Mouse (Mus musculus): ENCODE results near the gene Ctla4.

Ctla4 gene

GRCm38 (mm10) chr1:60866043-60866442 is 20.8 kb upstream of the Ctla4 start:
- no peak for DNase-seq

GRCm38 (mm10) chr1:60868333-60869277 is 18.2 kb upstream of the Ctla4 start:
- DNase-seq = peak; percentile 15 to 24

- no peak for DNase-seq
Observed at GRCm38 (mm10) chr1:60875267-60875666, 11.5 kb upstream of the Ctla4 start.

DNA sequence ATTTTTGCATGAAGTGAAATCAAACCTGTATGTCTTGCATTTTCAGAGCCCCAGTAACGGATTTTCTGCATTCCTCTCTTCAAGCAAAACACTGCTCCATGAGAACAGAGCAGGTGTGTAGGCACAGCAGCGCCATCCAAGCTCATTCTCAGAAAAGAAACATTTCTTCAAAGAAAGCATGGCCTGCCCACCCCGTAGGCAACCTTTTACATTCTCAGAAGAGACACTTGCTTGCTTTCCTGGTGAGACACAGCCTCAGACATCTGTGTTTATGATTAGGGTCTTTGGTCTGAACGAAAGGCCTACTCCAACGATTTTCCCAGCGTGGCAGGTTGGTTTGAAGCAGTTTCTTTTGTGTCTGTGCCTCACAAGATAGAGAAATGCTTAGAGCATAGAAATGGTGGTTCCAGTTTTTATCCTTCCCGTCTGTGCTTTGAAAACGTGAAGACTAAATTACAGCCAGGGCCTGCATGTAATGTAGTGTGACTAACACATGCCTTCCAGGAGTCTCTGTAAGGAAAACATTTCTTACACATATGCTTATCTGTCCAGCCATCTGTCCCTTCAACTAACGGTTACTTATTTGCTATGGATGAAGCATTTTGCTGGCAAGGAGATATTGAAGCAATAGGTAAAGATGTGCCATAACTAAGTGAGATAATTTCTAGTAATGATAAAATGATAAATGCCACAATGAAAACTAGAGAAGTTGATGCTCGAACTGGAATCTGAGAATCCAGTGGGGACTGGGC is 6.5 kb upstream of the Ctla4 start:
- DNase-seq = no peak

DNA sequence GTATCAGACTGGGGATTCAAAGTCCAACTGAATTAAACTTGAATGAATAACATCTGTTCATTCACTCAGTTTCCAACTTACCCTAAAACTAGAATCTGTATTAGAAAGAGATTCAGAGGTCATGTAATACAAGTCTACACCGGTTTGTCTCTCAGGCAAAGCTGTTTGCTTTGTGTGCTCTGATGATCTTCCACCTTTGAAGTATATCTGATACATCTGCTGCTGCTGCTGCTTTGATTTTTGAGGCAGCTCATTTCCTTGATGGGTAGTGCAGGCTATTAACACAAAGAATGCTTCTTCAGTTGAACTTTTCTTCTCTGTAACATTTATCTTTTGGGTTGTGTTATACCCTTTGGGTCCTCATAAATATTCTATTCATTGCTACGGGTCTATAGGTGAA is 4.0 kb upstream of the Ctla4 start:
- DNase-seq = no peak

DNA sequence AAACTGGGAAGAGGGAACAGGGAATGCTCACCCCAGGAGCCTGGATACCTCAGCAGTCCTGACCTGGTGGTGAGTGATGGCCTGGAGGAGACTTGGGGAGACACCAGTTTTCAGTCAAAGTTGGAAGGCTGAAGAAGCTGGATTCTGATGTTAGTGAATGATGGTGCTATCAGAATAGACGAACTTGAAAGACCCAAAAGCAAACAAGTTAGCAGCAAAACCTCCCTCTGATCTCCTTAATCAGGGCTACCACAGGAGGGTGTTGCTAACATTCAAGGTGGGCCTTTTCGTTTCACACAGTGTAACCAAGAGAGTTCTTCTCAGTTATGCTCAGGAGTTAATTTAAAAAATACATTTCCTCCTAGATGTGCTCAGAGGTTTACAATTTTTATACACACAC is 3.5 kb upstream of the Ctla4 start:
- DNase-seq = no peak

GRCm38 (mm10) chr1:60884611-60885010 is 2.2 kb upstream of the Ctla4 start:
- no peak for DNase-seq

DNA sequence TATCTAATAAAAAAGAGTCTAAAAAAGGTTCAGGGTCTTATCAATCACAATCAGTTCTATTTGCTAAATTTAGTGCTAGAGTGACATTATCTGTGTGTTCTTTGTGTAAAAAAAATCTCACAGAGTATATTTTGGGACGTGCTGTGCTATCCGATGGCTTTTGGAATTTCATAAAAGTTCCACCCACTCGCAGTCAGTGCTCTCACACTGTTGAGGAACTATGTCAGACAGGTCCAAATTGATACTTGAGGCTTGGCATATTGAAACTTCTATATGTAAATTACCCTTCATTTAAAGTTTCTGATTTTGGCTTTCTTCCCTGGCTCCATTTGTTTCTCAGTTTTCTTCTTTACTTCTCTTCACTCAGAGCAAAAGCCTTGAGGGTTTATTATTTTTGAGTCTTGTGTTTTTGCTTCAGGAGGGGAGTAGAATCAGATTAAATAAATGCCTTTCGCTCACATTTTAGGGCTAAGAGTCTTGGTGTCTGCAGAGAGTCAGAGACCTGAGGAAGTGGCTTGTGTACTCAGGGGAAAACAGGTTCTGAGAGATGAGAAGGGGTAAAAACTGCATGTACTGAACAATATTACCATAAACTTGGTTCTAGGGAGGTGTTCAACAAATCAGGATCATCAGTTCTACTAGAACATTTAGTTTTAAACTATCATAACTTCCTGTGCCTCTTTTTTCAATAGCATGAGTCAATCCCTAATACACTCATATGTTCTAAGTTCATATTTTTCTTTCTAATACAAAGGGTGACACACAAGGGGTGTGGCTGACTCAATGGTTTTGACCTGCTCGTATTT is 11.5 kb downstream of the Ctla4 start:
- DNase-seq = no peak

- DNase-seq = no peak
Observed at GRCm38 (mm10) chr1:60898933-60899210, 12.1 kb downstream of the Ctla4 start.

DNA sequence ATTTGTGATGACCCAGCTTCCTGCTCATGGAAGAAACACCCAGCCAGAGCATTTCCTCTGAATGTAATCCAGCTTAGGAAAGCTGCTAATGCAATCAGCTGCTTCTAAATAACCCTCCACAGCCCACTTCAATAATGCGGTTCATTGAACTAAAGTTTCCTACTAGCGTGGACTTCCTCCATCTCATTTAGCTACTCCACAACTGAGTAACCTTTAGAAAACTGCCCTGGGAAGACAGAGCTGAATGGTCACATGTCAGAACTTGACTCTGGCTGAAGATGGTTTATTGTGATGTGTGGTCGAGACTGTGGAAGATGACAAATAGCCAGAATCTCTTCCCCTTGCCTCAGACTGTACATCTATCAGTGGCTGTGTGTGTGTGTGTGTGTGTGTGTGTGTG is 12.4 kb downstream of the Ctla4 start:
- DNase-seq = no peak

DNA sequence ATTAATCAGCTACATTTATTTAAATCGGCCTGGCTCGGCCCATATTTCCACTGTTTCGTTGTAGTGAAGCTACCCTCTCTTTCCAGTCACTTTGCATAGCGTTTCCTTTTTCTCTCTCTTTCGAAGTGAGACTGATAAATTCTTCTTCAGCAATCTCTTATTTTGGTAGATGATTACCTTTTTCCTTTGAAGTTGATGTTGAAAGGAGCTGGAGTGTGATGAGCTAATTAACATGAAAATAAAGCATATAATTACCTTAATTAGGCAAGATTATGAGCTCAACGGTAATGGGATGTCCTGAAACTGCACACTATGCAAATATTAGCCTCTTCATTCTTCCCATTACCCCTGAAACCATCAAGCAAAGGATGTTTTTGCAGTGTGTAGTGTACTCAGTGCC is 15.7 kb downstream of the Ctla4 start:
- DNase-seq = no peak

DNA sequence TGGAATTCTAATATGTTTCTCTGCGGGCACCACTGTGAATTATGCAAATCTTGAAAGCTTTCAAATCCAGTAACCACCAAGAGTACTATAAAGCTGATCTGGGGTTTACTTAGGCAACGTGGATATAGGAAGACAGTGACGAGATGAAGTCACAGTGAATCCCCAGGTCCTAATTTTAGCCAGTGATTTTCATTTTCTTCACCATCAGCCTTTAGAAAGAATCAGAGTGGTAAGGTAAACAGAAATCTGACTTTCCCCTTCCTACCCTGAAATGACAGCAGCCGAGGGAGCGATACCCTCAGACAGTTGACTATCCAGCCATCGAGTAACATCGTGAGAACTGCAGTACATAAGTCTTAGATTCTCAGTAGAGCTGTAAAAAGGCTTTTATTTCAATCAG is 16.3 kb downstream of the Ctla4 start:
- DNase-seq = no peak

DNA sequence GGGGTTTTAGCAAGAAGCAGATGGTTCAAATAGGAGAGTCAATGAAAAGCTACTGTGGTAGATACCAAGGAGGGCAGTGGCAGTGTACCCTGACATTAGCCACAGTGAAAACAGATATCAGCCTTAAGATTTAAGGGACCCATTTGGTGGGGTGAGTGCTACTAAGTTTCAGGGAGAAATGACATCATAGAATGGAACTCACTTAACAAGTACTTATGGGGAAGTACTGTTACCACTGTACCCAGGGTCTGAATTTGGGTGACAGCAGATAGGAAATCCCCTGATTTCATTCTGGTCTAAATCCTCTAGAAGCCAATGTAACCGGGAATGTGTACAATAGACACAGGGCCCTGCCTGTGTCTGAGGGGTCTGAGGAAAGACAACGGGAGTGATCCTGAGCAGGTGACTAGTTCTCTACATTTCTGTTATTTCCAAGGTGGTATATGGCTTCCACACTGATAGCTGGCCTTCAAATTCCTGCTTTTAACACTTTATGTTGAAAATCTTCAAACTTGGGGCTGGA is 17.7 kb downstream of the Ctla4 start:
- DNase-seq = no peak

- no peak for DNase-seq
Observed at GRCm38 (mm10) chr1:60907466-60907865, 20.7 kb downstream of the Ctla4 start.

- DNase-seq = no peak
Observed at GRCm38 (mm10) chr1:60908751-60909161, 22.0 kb downstream of the Ctla4 start.

DNA sequence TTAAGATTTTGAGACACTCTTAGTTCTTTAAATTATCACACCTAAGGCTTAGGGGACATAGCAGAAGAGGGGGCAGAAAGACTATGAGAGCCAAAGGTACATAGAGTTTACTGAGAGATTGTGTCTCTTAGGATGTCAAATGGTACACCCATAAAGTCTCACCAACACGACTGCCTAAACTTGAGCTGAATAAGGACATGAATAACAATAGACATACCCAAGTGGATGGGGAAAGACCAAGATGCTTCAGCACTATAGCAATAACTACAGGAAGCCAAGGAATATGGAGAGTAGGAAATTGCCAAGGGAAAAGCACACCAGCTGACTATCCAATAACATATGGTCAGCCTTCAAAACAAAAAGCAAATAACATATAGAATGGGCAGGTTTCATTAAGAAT is 22.9 kb downstream of the Ctla4 start:
- DNase-seq = no peak

GRCm38 (mm10) chr1:60910796-60911195 is 24.0 kb downstream of the Ctla4 start:
- DNase-seq = no peak

GRCm38 (mm10) chr1:60911631-60912030 is 24.8 kb downstream of the Ctla4 start:
- DNase-seq = no peak

GRCm38 (mm10) chr1:60913305-60913704 is 26.5 kb downstream of the Ctla4 start:
- no peak for DNase-seq

- no peak for DNase-seq
Observed at GRCm38 (mm10) chr1:60916281-60916781, 29.5 kb downstream of the Ctla4 start.

DNA sequence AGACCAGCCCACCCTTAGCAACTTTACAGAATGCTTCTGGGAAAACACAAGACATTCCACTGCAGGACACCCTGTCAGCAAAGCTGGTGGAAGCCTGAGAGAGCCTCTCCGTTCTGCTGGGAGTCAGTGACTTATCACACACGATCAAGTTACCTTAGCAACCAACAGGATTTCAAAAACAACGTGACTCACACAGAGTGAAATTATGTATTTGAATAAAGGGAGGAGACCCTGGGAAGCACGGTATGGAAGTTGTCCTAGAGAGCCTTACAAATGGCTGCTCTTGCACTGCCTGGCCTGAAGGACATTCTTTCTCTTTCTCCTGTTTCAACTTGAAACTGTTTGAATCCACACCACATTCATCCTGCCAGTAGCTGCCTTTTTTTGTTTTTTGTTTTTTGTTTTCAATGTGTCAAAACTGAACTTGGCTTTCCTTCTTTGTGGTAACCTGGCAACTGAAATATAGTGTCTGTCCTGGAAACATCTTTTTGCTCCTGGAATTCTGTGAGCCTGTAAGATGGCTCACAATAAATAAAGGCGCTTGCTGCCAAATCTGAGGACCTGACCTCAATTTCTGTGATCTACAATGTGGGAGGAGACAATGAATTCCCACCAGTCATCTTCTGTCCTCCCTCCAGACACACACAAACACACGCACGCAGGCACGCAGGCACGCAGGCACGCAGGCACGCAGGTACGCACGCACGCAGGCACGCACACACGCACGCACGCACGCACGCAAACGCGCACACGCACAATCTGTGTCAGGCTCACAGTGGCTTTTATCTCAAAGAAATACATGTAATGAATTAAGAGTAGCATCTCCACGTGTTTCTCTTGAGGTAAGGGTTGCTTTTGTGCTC is 33.9 kb downstream of the Ctla4 start:
- no peak for DNase-seq

- no peak for DNase-seq
Observed at GRCm38 (mm10) chr1:60929036-60929435, 42.2 kb downstream of the Ctla4 start.
